Mouse (Mus musculus) E14TG2a.4 (cell line): ENCODE results near the gene Rho.

Experiments
- CTCF ChIP-seq: conservative IDR thresholded peaks from 2 replicates; pipeline ENCODE4 v1.5.1; 2014; ENCODE audit warnings: low read length
- NANOG ChIP-seq: IDR thresholded peaks from 2 replicates; pipeline ENCODE4 v1.6.1; 2014; ENCODE audit warnings: borderline replicate concordance, low read length, mixed read lengths
- POU5F1 ChIP-seq: IDR thresholded peaks from 2 replicates; pipeline ENCODE4 v1.6.1; 2014; ENCODE audit warnings: low read length, borderline replicate concordance

DNA sequence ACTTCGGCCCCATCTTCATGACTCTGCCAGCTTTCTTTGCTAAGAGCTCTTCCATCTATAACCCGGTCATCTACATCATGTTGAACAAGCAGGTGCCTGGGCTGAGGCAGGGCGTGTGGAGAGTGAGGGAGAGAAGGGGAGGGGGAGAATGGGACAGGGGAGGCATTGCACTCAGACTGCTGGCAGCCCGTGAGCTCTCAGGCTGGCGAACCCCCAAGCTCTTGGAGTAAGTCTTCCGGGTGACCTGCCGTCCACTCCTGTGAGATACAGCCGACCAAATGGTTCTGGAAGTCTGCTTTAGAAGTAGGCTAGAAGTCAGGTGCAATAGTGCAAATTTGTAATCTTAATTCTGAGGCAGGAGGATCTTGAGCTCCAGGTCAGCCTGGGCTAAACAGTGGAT is 4.0 kb downstream of the Rho start:
- TF ChIP-seq CTCF = no peak
- no peak for TF ChIP-seq NANOG
- no peak for TF ChIP-seq POU5F1
